Mouse (Mus musculus) CD4-positive, CD25-positive, alpha-beta regulatory T cell, adult 9 weeks (primary cell): ENCODE measurements around the gene Scgn. TPM values are rescaled to one million over a fixed set of nuclear protein-coding genes. Genes with fewer than 3 reads are reported as not detected.

ENCODE experiments used
- polyA plus RNA-seq: library from polyadenylated mRNA; unstranded; fragments of 100-300 nt; shearing (Covaris generic); gene quantifications from one replicate; pipeline ENCODE4 v1.2.1, GENCODE M21; 2017

Scgn gene
- not detected for polyA plus RNA-seq

GRCm38 (mm10) chr13:23990928-23991327 is at the start of gene Scgn:
Gene Scgn, minus strand, starts transcription at chr13:23991214.

GRCm38 (mm10) chr13:23934211-23934520 is 56.8 kb downstream of the Scgn start, which contains the start of gene Hist1h2aa:
Gene Hist1h2aa, plus strand, starts transcription at chr13:23934462.

GRCm38 (mm10) chr13:23933421-23934210 is 57.4 kb downstream of the Scgn start, which contains the start of gene Hist1h2ba:
Gene Hist1h2ba, minus strand, starts transcription at chr13:23934156.

GRCm38 (mm10) chr13:23914376-23915167 is 76.4 kb downstream of the Scgn start, which contains the start of gene Slc17a4:
Gene Slc17a4, minus strand, starts transcription at chr13:23915009.

Other genes starting within 250 kb of the Scgn start
- gene Hist1h3c, start 245.6 kb downstream of the Scgn start, polyA plus RNA-seq = not detected
- gene Hist1h2bb, start 244.5 kb downstream of the Scgn start, polyA plus RNA-seq = 0.86 TPM
- not detected for gene Hist1h2ab, start 240.1 kb downstream of the Scgn start, polyA plus RNA-seq
- gene Hist1h3b, start 238.9 kb downstream of the Scgn start, polyA plus RNA-seq = 0.67 TPM
- 9.6 TPM for gene Hist1h4b, start 234.2 kb downstream of the Scgn start, polyA plus RNA-seq
- not detected for gene Hist1h4a, start 230.0 kb downstream of the Scgn start, polyA plus RNA-seq
- gene Hist1h3a, start 228.8 kb downstream of the Scgn start, polyA plus RNA-seq = 1.6 TPM
- gene Hist1h1a, start 227.5 kb downstream of the Scgn start, polyA plus RNA-seq = 1.3 TPM
- not detected for gene Trim38, start 221.3 kb downstream of the Scgn start, polyA plus RNA-seq
- not detected for gene Slc17a2, start 184.2 kb downstream of the Scgn start, polyA plus RNA-seq
- not detected for gene Slc17a3, start 151.8 kb downstream of the Scgn start, polyA plus RNA-seq
- gene Slc17a1, start 123.5 kb downstream of the Scgn start, polyA plus RNA-seq = not detected
- gene Slc17a4, start 76.2 kb downstream of the Scgn start, polyA plus RNA-seq = not detected
- gene Hist1h2ba, start 57.1 kb downstream of the Scgn start, polyA plus RNA-seq = not detected
- not detected for gene Hist1h2aa, start 56.8 kb downstream of the Scgn start, polyA plus RNA-seq